Mouse (Mus musculus) heart, adult 2 months (tissue): ENCODE results near the gene Mfsd9. TPM values are rescaled to one million over a fixed set of nuclear protein-coding genes. Genes with fewer than 3 reads are reported as not detected.
A peak's percentile ranks its signal among the peaks of the same experiment; 100 is the strongest.

Experiments
- DNase-seq, 2 experiments: peaks; one replicate each; pipeline ENCODE4 v3.0.0; 2021
- H3K27ac ChIP-seq: fragments of 200-600 bp; 2 replicates; pipeline ENCODE4 v1.8.1; 2022
- H3K27me3 ChIP-seq: fragments of 200-500 bp; 2 replicates; pipeline ENCODE4 v1.6.1; 2012; ENCODE audit warnings: mild to moderate bottlenecking, low read length, inconsistent platforms, mixed read lengths; ENCODE audit not compliant: control insufficient read depth, insufficient read depth
- H3K36me3 ChIP-seq: fragments of 200-500 bp; 2 replicates; pipeline ENCODE4 v1.6.1; 2012; ENCODE audit warnings: low read length, inconsistent platforms; ENCODE audit not compliant: control insufficient read depth, insufficient read depth
- H3K4me1 ChIP-seq: fragments of 200-500 bp; 2 replicates; pipeline ENCODE4 v1.6.1; 2011; ENCODE audit warnings: low read length; ENCODE audit not compliant: control insufficient read depth, insufficient read depth
- H3K4me3 ChIP-seq: fragments of 200-600 bp; 2 replicates; pipeline ENCODE4 v1.8.1; 2022
- H3K79me2 ChIP-seq: fragments of 200-500 bp; replicated peaks from 2 replicates; pipeline ENCODE4 v1.6.1; 2012; ENCODE audit warnings: mild to moderate bottlenecking, inconsistent platforms, low read length, moderate library complexity, mixed read lengths; ENCODE audit not compliant: control insufficient read depth, insufficient read depth
- H3K9ac ChIP-seq: fragments of 200-500 bp; 2 replicates; pipeline ENCODE4 v1.6.1; 2012; ENCODE audit warnings: low read depth, mild to moderate bottlenecking, control low read depth, inconsistent platforms, low read length, mixed read lengths
- CTCF ChIP-seq: fragments of 200-600 bp; IDR thresholded peaks from 2 replicates; pipeline ENCODE4 v1.8.1; 2022; ENCODE audit warnings: antibody characterized with exemption, mild to moderate bottlenecking, moderate library complexity
- EP300 ChIP-seq: fragments of 200-500 bp; IDR thresholded peaks from 2 replicates; pipeline ENCODE4 v1.6.1; 2011; ENCODE audit warnings: low read depth, low read length, control low read depth; ENCODE audit not compliant: insufficient read depth
- POLR2A ChIP-seq: fragments of 200-500 bp; IDR thresholded peaks from 2 replicates; pipeline ENCODE4 v1.6.1; 2011; ENCODE audit warnings: mild to moderate bottlenecking, low read depth, low read length, control low read depth; ENCODE audit not compliant: insufficient read depth
- WGBS: fragments of 180-500 bp; shearing (Covaris S2); methylation state at CpG from one replicate; pipeline ENCODE4 v1.1.7; 2018; 5-methylcytosine and 5-hydroxymethylcytosine counted together
- intact Hi-C: fragments of 180-260 bp; cut with DNase I; formaldehyde crosslinking; loops from one replicate; pipeline ENCODE4 v1.15.1; 2025
- long read RNA-seq: library from polyadenylated mRNA; stranded (forward); transcript quantifications from one replicate; pipeline ENCODE4 v2.0.0, GENCODE M21; 2021
- polyA plus RNA-seq: library from polyadenylated mRNA; depleted of rRNA; stranded (reverse); fragments of >200 nt; gene quantifications from 2 replicates; pipeline ENCODE4 v1.2.3, GENCODE M21; 2012; rRNA removed
- total RNA-seq, 2 experiments: library from RNA; stranded (reverse); gene quantifications; 2 replicates each; pipeline ENCODE4 v1.2.3; 2021

The Mfsd9 gene
- total RNA-seq (under 1 TPM; 0.52 to 0.57 TPM), polyA plus RNA-seq (0.72 and 1.3 TPM in 2 replicates)
- long read RNA-seq: 0 reads

GRCm38 (mm10) chr1:40790324-40791141, at the start of gene Mfsd9:
Gene Mfsd9, minus strand, starts transcription at chr1:40790687.
- intact Hi-C loops: no loop called here
- TF ChIP-seq EP300 (0 out of 2 replicates have a peak, but pooled peaks have one; percentile 19), CTCF (no peak), POLR2A (peak; percentile 28; the same call in 1 of the 2 replicates)
- DNase-seq: peak; percentile 90 to 94
- 3% methylated on average over 38 of the region's 38 CpGs for WGBS
- Histone ChIP-seq H3K4me3 (peak within 1 kb of the TSS; percentile 75), H3K27me3 (no peaks in the 10 kb centered on the region), H3K79me2 (no peaks in the 10 kb centered on the region), H3K36me3 (peaks cover 3% of the 10 kb centered on the region; the same call in 1 of the 2 replicates), H3K4me1 (peaks cover 4% of the 10 kb centered on the region), H3K9ac (peak within 1 kb of the TSS; percentile 81), H3K27ac (peak within 1 kb of the TSS; percentile 56)

GRCm38 (mm10) chr1:40835468-40835867, 45.0 kb upstream of the Mfsd9 start:
- peaks cover 7% of the 10 kb centered on the region for H3K36me3 ChIP-seq
- no peaks in the 10 kb centered on the region for H3K27me3 ChIP-seq
- H3K27ac ChIP-seq: no peak overlapping the region
- no peak overlapping the region for H3K4me3 ChIP-seq
- TF ChIP-seq EP300 (no peak), CTCF (no peak), POLR2A (no peak)
- no peak for DNase-seq
- H3K79me2 ChIP-seq: no peaks in the 10 kb centered on the region
- WGBS: 64% methylated on average over 4 of the region's 4 CpGs
- H3K9ac ChIP-seq: no peak overlapping the region
- intact Hi-C loops: no loop called here
- H3K4me1 ChIP-seq: peaks cover under 1% of the 10 kb centered on the region; the same call in 1 of the 2 replicates

- Histone ChIP-seq H3K27me3 (no peaks in the 10 kb centered on the region), H3K4me3 (no peak overlapping the region), H3K27ac (no peak overlapping the region), H3K9ac (no peak overlapping the region), H3K36me3 (peaks cover 17% of the 10 kb centered on the region), H3K79me2 (0 out of 2 replicates have a peak, but pooled peaks cover 2% of the 10 kb centered on the region), H3K4me1 (peaks cover 3% of the 10 kb centered on the region; the same call in 1 of the 2 replicates)
- DNase-seq: no peak
- WGBS: 85% methylated on average over 4 of the region's 4 CpGs
- intact Hi-C loops: no loop called here
- TF ChIP-seq POLR2A: no peak
- TF ChIP-seq CTCF: no peak
- TF ChIP-seq EP300: no peak
Measured at GRCm38 (mm10) chr1:40830712-40831507, 40.4 kb upstream of the Mfsd9 start.

GRCm38 (mm10) chr1:40829213-40829914, 38.9 kb upstream of the Mfsd9 start:
- no peaks in the 10 kb centered on the region for H3K27me3 ChIP-seq
- no peak overlapping the region for H3K4me3 ChIP-seq
- H3K27ac ChIP-seq: peak overlapping the region; percentile 79
- peak; percentile 34 to 64 for DNase-seq
- H3K36me3 ChIP-seq: peaks cover 22% of the 10 kb centered on the region
- 0 out of 2 replicates have a peak, but pooled peaks cover 2% of the 10 kb centered on the region for H3K79me2 ChIP-seq
- TF ChIP-seq POLR2A: no peak
- peak; percentile 94 for TF ChIP-seq EP300
- no peak for TF ChIP-seq CTCF
- intact Hi-C loops: no loop called here
- peaks cover 11% of the 10 kb centered on the region for H3K4me1 ChIP-seq
- no peak overlapping the region for H3K9ac ChIP-seq
- WGBS: 57% methylated on average over 10 of the region's 10 CpGs

GRCm38 (mm10) chr1:40825826-40826225, 35.3 kb upstream of the Mfsd9 start:
- WGBS: 25% methylated on average over 7 of the region's 7 CpGs
- peak overlapping the region; percentile 26 for H3K27ac ChIP-seq
- no peak for DNase-seq

More at GRCm38 (mm10) chr1:40825826-40826225, 35.3 kb upstream of the Mfsd9 start:
- intact Hi-C loops: loop anchor here (2.0 kb wide), 1 partner anchor 19 kb away; no protein-coding TSS in a partner anchor
- Histone ChIP-seq H3K79me2 (0 out of 2 replicates have a peak, but pooled peaks cover 2% of the 10 kb centered on the region), H3K27me3 (no peaks in the 10 kb centered on the region), H3K4me1 (peaks cover 11% of the 10 kb centered on the region), H3K9ac (no peak overlapping the region), H3K4me3 (no peak overlapping the region), H3K36me3 (peaks cover 26% of the 10 kb centered on the region)
- no peak for TF ChIP-seq EP300
